Mouse (Mus musculus) heart, adult 11 months (tissue): ENCODE data around the gene Wdfy3.
"Not testable (repeated sequence)": the region's sequence is repeated elsewhere in the genome, so short reads cannot be mapped to it uniquely, and the experiment has no call there.

Experiments used
- DNase-seq: peaks from one replicate; pipeline ENCODE4 v3.0.0; 2022

Gene Wdfy3

GRCm38 (mm10) chr5:101996036-101996735, 73.5 kb downstream of the Wdfy3 start:
- DNase-seq: peak; percentile 94

GRCm38 (mm10) chr5:101995451-101995995, 74.2 kb downstream of the Wdfy3 start:
- DNase-seq: peak; percentile 83

GRCm38 (mm10) chr5:101993996-101994395, 75.7 kb downstream of the Wdfy3 start:
- DNase-seq: peak; percentile 95

GRCm38 (mm10) chr5:101992969-101993670, 76.6 kb downstream of the Wdfy3 start:
- DNase-seq: peak; percentile 84

GRCm38 (mm10) chr5:101990298-101990845, 79.3 kb downstream of the Wdfy3 start:
- peak; percentile 88 for DNase-seq

- peak; percentile 61 for DNase-seq
Measured at GRCm38 (mm10) chr5:101988476-101988875, 81.2 kb downstream of the Wdfy3 start.

GRCm38 (mm10) chr5:101986694-101987093, 83.0 kb downstream of the Wdfy3 start:
- no peak for DNase-seq

- peak; percentile 93 for DNase-seq
Measured at GRCm38 (mm10) chr5:101982239-101982638, 87.5 kb downstream of the Wdfy3 start.

- no peak for DNase-seq
Measured at GRCm38 (mm10) chr5:101979594-101979993, 90.1 kb downstream of the Wdfy3 start.

GRCm38 (mm10) chr5:101972594-101972993, 97.1 kb downstream of the Wdfy3 start:
- DNase-seq: not testable (repeated sequence)

GRCm38 (mm10) chr5:101968153-101968851, 101.4 kb downstream of the Wdfy3 start:
- DNase-seq: peak; percentile 94

GRCm38 (mm10) chr5:101967832-101968152, 101.9 kb downstream of the Wdfy3 start:
- DNase-seq: peak; percentile 97

GRCm38 (mm10) chr5:101962824-101963223, 106.9 kb downstream of the Wdfy3 start:
- DNase-seq: no peak

- no peak for DNase-seq
Measured at GRCm38 (mm10) chr5:101959369-101959768, 110.4 kb downstream of the Wdfy3 start.

GRCm38 (mm10) chr5:101958941-101959340, 110.8 kb downstream of the Wdfy3 start:
- DNase-seq: no peak

- DNase-seq: peak; percentile 64
Measured at GRCm38 (mm10) chr5:101957419-101957818, 112.3 kb downstream of the Wdfy3 start.

- peak; percentile 76 for DNase-seq
Measured at GRCm38 (mm10) chr5:101954393-101955340, 115.1 kb downstream of the Wdfy3 start.

- peak; percentile 31 for DNase-seq
Measured at GRCm38 (mm10) chr5:101951918-101952317, 117.8 kb downstream of the Wdfy3 start.

GRCm38 (mm10) chr5:101949323-101949722, 120.4 kb downstream of the Wdfy3 start:
- DNase-seq: peak; percentile 85

- peak; percentile 64 for DNase-seq
Measured at GRCm38 (mm10) chr5:101948641-101949040, 121.1 kb downstream of the Wdfy3 start.

- peak; percentile 85 for DNase-seq
Measured at GRCm38 (mm10) chr5:101945731-101946130, 124.0 kb downstream of the Wdfy3 start.
